Mouse (Mus musculus): ENCODE data around the gene Bid. TPM values are rescaled to one million over a fixed set of nuclear protein-coding genes. Genes with fewer than 3 reads are reported as not detected.

Bid gene
- 2.1 and 10.7 TPM in 2 replicates for polyA plus RNA-seq (2012; rRNA removed)

GRCm38 (mm10) chr6:120916074-120916971 is at the start of gene Bid:
Bid (minus strand) TSS chr6:120916853.
- TF ChIP-seq CTCF (IDR thresholded peaks at IDR 0.05; ENCODE audit: extremely low read depth, insufficient read length, insufficient replicate concordance, low read depth, low read length) (no peak), POLR2A (IDR thresholded peaks at IDR 0.05; ENCODE audit: low read depth, low read length) (no peak; the same call in 1 of the 2 replicates)
- H3K27me3 ChIP-seq (ENCODE audit: control insufficient read depth, insufficient read depth, low read length), result no peaks in the 10 kb centered on the region
- WGBS, result 2% methylated on average over 67 of the region's 67 CpGs
- no peaks in the 10 kb centered on the region for H3K36me3 ChIP-seq (ENCODE audit: control insufficient read depth, insufficient read depth, low read length)
- H3K4me1 ChIP-seq (ENCODE audit: control insufficient read depth, insufficient read depth, insufficient read length, low read length), result peaks cover 36% of the 10 kb centered on the region
- peak within 1 kb of the TSS; percentile 70 for H3K4me3 ChIP-seq (ENCODE audit: low read depth, low read length)
- H3K27ac ChIP-seq (ENCODE audit: insufficient read depth, low read depth, low read length), result peak within 1 kb of the TSS; percentile 82

GRCm38 (mm10) chr6:120965814-120966213 is 49.2 kb upstream of the Bid start:
- 87% methylated on average over 13 of the region's 13 CpGs for WGBS
- Histone ChIP-seq H3K27ac (ENCODE audit: insufficient read depth, low read depth, low read length) (no peak overlapping the region), H3K27me3 (ENCODE audit: control insufficient read depth, insufficient read depth, low read length) (no peaks in the 10 kb centered on the region), H3K4me1 (ENCODE audit: control insufficient read depth, insufficient read depth, insufficient read length, low read length) (no peaks in the 10 kb centered on the region), H3K36me3 (ENCODE audit: control insufficient read depth, insufficient read depth, low read length) (peaks cover 10% of the 10 kb centered on the region; the same call in 1 of the 2 replicates), H3K4me3 (ENCODE audit: low read depth, low read length) (no peak overlapping the region)
- TF ChIP-seq CTCF (IDR thresholded peaks at IDR 0.05; ENCODE audit: extremely low read depth, insufficient read length, insufficient replicate concordance, low read depth, low read length) (no peak), POLR2A (IDR thresholded peaks at IDR 0.05; ENCODE audit: low read depth, low read length) (no peak)

GRCm38 (mm10) chr6:120964179-120964578 is 47.5 kb upstream of the Bid start:
- H3K27ac ChIP-seq (ENCODE audit: insufficient read depth, low read depth, low read length), result no peak overlapping the region
- H3K36me3 ChIP-seq (ENCODE audit: control insufficient read depth, insufficient read depth, low read length), result peaks cover 10% of the 10 kb centered on the region; the same call in 1 of the 2 replicates
- 81% methylated on average over 3 of the region's 3 CpGs for WGBS
- TF ChIP-seq CTCF (IDR thresholded peaks at IDR 0.05; ENCODE audit: extremely low read depth, insufficient read length, insufficient replicate concordance, low read depth, low read length) (no peak), POLR2A (IDR thresholded peaks at IDR 0.05; ENCODE audit: low read depth, low read length) (no peak)
- no peaks in the 10 kb centered on the region for H3K27me3 ChIP-seq (ENCODE audit: control insufficient read depth, insufficient read depth, low read length)
- no peak overlapping the region for H3K4me3 ChIP-seq (ENCODE audit: low read depth, low read length)
- H3K4me1 ChIP-seq (ENCODE audit: control insufficient read depth, insufficient read depth, insufficient read length, low read length), result no peaks in the 10 kb centered on the region

GRCm38 (mm10) chr6:120960338-120961030 is 43.8 kb upstream of the Bid start:
- no peak for TF ChIP-seq POLR2A (IDR thresholded peaks at IDR 0.05; ENCODE audit: low read depth, low read length)
- no peak for TF ChIP-seq CTCF (IDR thresholded peaks at IDR 0.05; ENCODE audit: extremely low read depth, insufficient read length, insufficient replicate concordance, low read depth, low read length)
- Histone ChIP-seq H3K27ac (ENCODE audit: insufficient read depth, low read depth, low read length) (no peak overlapping the region), H3K36me3 (ENCODE audit: control insufficient read depth, insufficient read depth, low read length) (peaks cover 14% of the 10 kb centered on the region; the same call in 1 of the 2 replicates), H3K4me3 (ENCODE audit: low read depth, low read length) (no peak overlapping the region), H3K4me1 (ENCODE audit: control insufficient read depth, insufficient read depth, insufficient read length, low read length) (no peaks in the 10 kb centered on the region), H3K27me3 (ENCODE audit: control insufficient read depth, insufficient read depth, low read length) (no peaks in the 10 kb centered on the region)
- WGBS, result 86% methylated on average over 9 of the region's 9 CpGs

- Histone ChIP-seq H3K27me3 (ENCODE audit: control insufficient read depth, insufficient read depth, low read length) (no peaks in the 10 kb centered on the region), H3K36me3 (ENCODE audit: control insufficient read depth, insufficient read depth, low read length) (peaks cover 13% of the 10 kb centered on the region; the same call in 1 of the 2 replicates), H3K4me3 (ENCODE audit: low read depth, low read length) (no peak overlapping the region), H3K4me1 (ENCODE audit: control insufficient read depth, insufficient read depth, insufficient read length, low read length) (no peaks in the 10 kb centered on the region), H3K27ac (ENCODE audit: insufficient read depth, low read depth, low read length) (no peak overlapping the region)
- TF ChIP-seq POLR2A (IDR thresholded peaks at IDR 0.05; ENCODE audit: low read depth, low read length), result no peak
- WGBS, result 72% methylated on average over 4 of the region's 4 CpGs
Observed at GRCm38 (mm10) chr6:120957331-120957730, 40.7 kb upstream of the Bid start.

- TF ChIP-seq POLR2A (IDR thresholded peaks at IDR 0.05; ENCODE audit: low read depth, low read length) (no peak), CTCF (IDR thresholded peaks at IDR 0.05; ENCODE audit: extremely low read depth, insufficient read length, insufficient replicate concordance, low read depth, low read length) (no peak)
- Histone ChIP-seq H3K27ac (ENCODE audit: insufficient read depth, low read depth, low read length) (no peak overlapping the region), H3K27me3 (ENCODE audit: control insufficient read depth, insufficient read depth, low read length) (no peaks in the 10 kb centered on the region), H3K4me1 (ENCODE audit: control insufficient read depth, insufficient read depth, insufficient read length, low read length) (no peaks in the 10 kb centered on the region), H3K36me3 (ENCODE audit: control insufficient read depth, insufficient read depth, low read length) (peaks cover 13% of the 10 kb centered on the region; the same call in 1 of the 2 replicates), H3K4me3 (ENCODE audit: low read depth, low read length) (no peak overlapping the region)
- 83% methylated on average over 11 of the region's 11 CpGs for WGBS
Observed at GRCm38 (mm10) chr6:120956259-120957161, 39.9 kb upstream of the Bid start.
